Mouse (Mus musculus) heart, adult 2 months (tissue): ENCODE data around the gene Pdk2.

Experiments used
- CTCF ChIP-seq: fragments of 200-600 bp; IDR thresholded peaks from 2 replicates; pipeline ENCODE4 v1.8.1; 2022; ENCODE audit warnings: antibody characterized with exemption, mild to moderate bottlenecking, moderate library complexity
- EP300 ChIP-seq: fragments of 200-500 bp; IDR thresholded peaks from 2 replicates; pipeline ENCODE4 v1.6.1; 2011; ENCODE audit warnings: low read depth, low read length, control low read depth; ENCODE audit not compliant: insufficient read depth
- POLR2A ChIP-seq: fragments of 200-500 bp; IDR thresholded peaks from 2 replicates; pipeline ENCODE4 v1.6.1; 2011; ENCODE audit warnings: mild to moderate bottlenecking, low read depth, low read length, control low read depth; ENCODE audit not compliant: insufficient read depth

- TF ChIP-seq POLR2A: no peak
- no peak for TF ChIP-seq CTCF
- TF ChIP-seq EP300: no peak
Measured at GRCm38 (mm10) chr11:95086229-95086628, 45.1 kb upstream of the Pdk2 start.
